Mouse (Mus musculus) small intestine, adult 2 months (tissue): ENCODE data around the gene Slc4a8.

Source experiments
- CTCF ChIP-seq: fragments of 200-500 bp; IDR thresholded peaks from 2 replicates; pipeline ENCODE4 v1.5.1; 2012; ENCODE audit warnings: low read depth, mild to moderate bottlenecking, control low read depth, inconsistent platforms, low read length, moderate library complexity, mixed read lengths; ENCODE audit not compliant: insufficient replicate concordance, insufficient read length; ENCODE audit errors: extremely low read depth
- POLR2A ChIP-seq: fragments of 200-500 bp; IDR thresholded peaks from 2 replicates; pipeline ENCODE4 v1.6.1; 2012; ENCODE audit warnings: low read depth, mild to moderate bottlenecking, control low read depth, inconsistent platforms, low read length, moderate library complexity

- no peak for TF ChIP-seq CTCF
- TF ChIP-seq POLR2A: peak; percentile 59; the same call in 1 of the 2 replicates
Measured at GRCm38 (mm10) chr15:100729281-100729985, 32.1 kb upstream of the Slc4a8 start, which contains the start of gene Galnt6.
